Mouse (Mus musculus) lung, embryonic 16.5 days (tissue): ENCODE results near the gene Olfr272. TPM values are rescaled to one million over a fixed set of nuclear protein-coding genes. Genes with fewer than 3 reads are reported as not detected.

ENCODE experiments used
- ATAC-seq: fragments of 200-750 bp; cut with Nextera tagmentation; 2 replicates; pipeline ENCODE4 v1.8.0; 2017; ENCODE audit warnings: low read depth, mild to moderate bottlenecking, moderate library complexity
- H3K27ac ChIP-seq: fragments of 300-500 bp; sonication (generic); 2 replicates; pipeline ENCODE4 v1.5.1; 2014; ENCODE audit warnings: mild to moderate bottlenecking, control low read depth, low read length
- H3K27me3 ChIP-seq: fragments of 300-500 bp; sonication (generic); 2 replicates; pipeline ENCODE4 v1.6.1; 2014; ENCODE audit warnings: low read depth, low read length, mixed read lengths; ENCODE audit not compliant: control insufficient read depth, insufficient read depth
- H3K36me3 ChIP-seq: fragments of 300-500 bp; sonication (generic); 2 replicates; pipeline ENCODE4 v1.6.1; 2014; ENCODE audit warnings: low read length; ENCODE audit not compliant: control insufficient read depth, insufficient read depth
- H3K4me1 ChIP-seq: fragments of 300-500 bp; sonication (generic); replicated peaks from 2 replicates; pipeline ENCODE4 v1.6.1; 2014; ENCODE audit warnings: low read length, mixed read lengths; ENCODE audit not compliant: control insufficient read depth, insufficient read depth
- H3K4me2 ChIP-seq: fragments of 300-500 bp; sonication (generic); 2 replicates; pipeline ENCODE4 v1.6.1; 2014; ENCODE audit warnings: low read depth, low read length, control low read depth
- H3K4me3 ChIP-seq: fragments of 300-500 bp; sonication (generic); 2 replicates; pipeline ENCODE4 v1.5.1; 2014; ENCODE audit warnings: mild to moderate bottlenecking, low read length, control low read depth
- H3K9ac ChIP-seq: fragments of 300-500 bp; sonication (generic); 2 replicates; pipeline ENCODE4 v1.6.1; 2014; ENCODE audit warnings: low read length, control low read depth
- H3K9me3 ChIP-seq: fragments of 300-500 bp; sonication (generic); 2 replicates; pipeline ENCODE4 v1.6.1; 2016; ENCODE audit warnings: low read length; ENCODE audit not compliant: control insufficient read depth
- WGBS: fragments of 180-500 bp; shearing (Covaris S2); extraction: QIAGEN DNeasy Blood & Tissue Kit; methylation state at CpG from one replicate; pipeline ENCODE4 v1.1.7; 2014; 5-methylcytosine and 5-hydroxymethylcytosine counted together
- polyA plus RNA-seq: library from polyadenylated mRNA; unstranded; fragments of >200 nt; fragmentation: Nextera tagmentation; extraction: Ambion mirVana; gene quantifications from 2 replicates; pipeline ENCODE4 v1.2.1, GENCODE M21; 2015

The Olfr272 gene
- polyA plus RNA-seq, 1 experiment from 2014 or later, result not detected

GRCm38 (mm10) chr4:52864156-52864555 lies 54.8 kb downstream of the Olfr272 start:
- no peak for ATAC-seq
- Histone ChIP-seq H3K4me3 (no peak overlapping the region), H3K9me3 (no peaks in the 10 kb centered on the region), H3K36me3 (no peaks in the 10 kb centered on the region), H3K27ac (no peak overlapping the region), H3K4me1 (no peaks in the 10 kb centered on the region), H3K4me2 (no peak overlapping the region), H3K27me3 (no peaks in the 10 kb centered on the region), H3K9ac (no peak overlapping the region)
- WGBS, result 87% methylated on average over 9 of the region's 9 CpGs

Other genes starting within 250 kb of the Olfr272 start
- not detected in 2 replicates for gene Olfr275, start 104.6 kb downstream of the Olfr272 start, polyA plus RNA-seq
- not detected in 2 replicates for gene Olfr273, start 59.9 kb downstream of the Olfr272 start, polyA plus RNA-seq
- not detected in 2 replicates for gene Olfr270, start 45.4 kb upstream of the Olfr272 start, polyA plus RNA-seq
- gene Nipsnap3a, start 70.1 kb upstream of the Olfr272 start, polyA plus RNA-seq, result not detected in 2 replicates
- gene Nipsnap3b, start 92.7 kb upstream of the Olfr272 start, polyA plus RNA-seq, result 81.9 and 83.2 TPM in 2 replicates
- gene Abca1, start 240.7 kb upstream of the Olfr272 start, polyA plus RNA-seq, result 9.8 and 10.5 TPM in 2 replicates